Mouse (Mus musculus) testis, adult 2 months (tissue): Measurements from ENCODE around the gene Stpg3. TPM values are rescaled to one million over a fixed set of nuclear protein-coding genes. Genes with fewer than 3 reads are reported as not detected.

Source experiments
- H3K27ac ChIP-seq: fragments of 200-500 bp; 2 replicates; pipeline ENCODE4 v1.5.1; 2012; ENCODE audit warnings: low read depth, low read length; ENCODE audit not compliant: control insufficient read depth, insufficient read depth
- H3K27me3 ChIP-seq: fragments of 200-500 bp; 2 replicates; pipeline ENCODE4 v1.6.1; 2012; ENCODE audit warnings: mild to moderate bottlenecking, low read length, moderate library complexity; ENCODE audit not compliant: control insufficient read depth, insufficient read depth
- H3K36me3 ChIP-seq: fragments of 200-500 bp; 2 replicates; pipeline ENCODE4 v1.6.1; 2012; ENCODE audit warnings: mild to moderate bottlenecking, low read length; ENCODE audit not compliant: control insufficient read depth, insufficient read depth
- H3K4me1 ChIP-seq: fragments of 200-500 bp; 2 replicates; pipeline ENCODE4 v1.6.1; 2012; ENCODE audit warnings: low read length; ENCODE audit not compliant: control insufficient read depth, insufficient read depth
- H3K4me3 ChIP-seq: fragments of 200-500 bp; 2 replicates; pipeline ENCODE4 v1.5.1; 2012; ENCODE audit warnings: low read depth, mild to moderate bottlenecking, low read length, moderate library complexity, mixed read lengths; ENCODE audit not compliant: control insufficient read depth
- CTCF ChIP-seq: fragments of 200-500 bp; IDR thresholded peaks from 2 replicates; pipeline ENCODE4 v1.5.1; 2012; ENCODE audit warnings: low read depth, mild to moderate bottlenecking, inconsistent platforms, low read length, moderate library complexity; ENCODE audit not compliant: control insufficient read depth, insufficient read depth, insufficient replicate concordance
- POLR2A ChIP-seq: fragments of 200-500 bp; IDR thresholded peaks from 2 replicates; pipeline ENCODE4 v1.6.1; 2012; ENCODE audit warnings: low read depth, mild to moderate bottlenecking, inconsistent platforms, low read length, moderate library complexity; ENCODE audit not compliant: control insufficient read depth
- polyA plus RNA-seq: library from polyadenylated mRNA; depleted of rRNA; stranded (reverse); fragments of >200 nt; gene quantifications from 2 replicates; pipeline ENCODE4 v1.2.3, GENCODE M21; 2012; rRNA removed

Gene Stpg3
- polyA plus RNA-seq, 1 experiment, result 247 TPM

GRCm38 (mm10) chr2:25169778-25170177 is 44.7 kb downstream of the Stpg3 start:
- H3K4me1 ChIP-seq, result peaks cover 21% of the 10 kb centered on the region
- H3K27ac ChIP-seq, result no peak overlapping the region
- H3K36me3 ChIP-seq, result no peaks in the 10 kb centered on the region
- no peaks in the 10 kb centered on the region for H3K27me3 ChIP-seq
- TF ChIP-seq POLR2A (no peak), CTCF (no peak)
- no peak overlapping the region for H3K4me3 ChIP-seq

- Histone ChIP-seq H3K27me3 (no peaks in the 10 kb centered on the region), H3K36me3 (no peaks in the 10 kb centered on the region), H3K4me3 (no peak overlapping the region), H3K4me1 (peaks cover 21% of the 10 kb centered on the region), H3K27ac (no peak overlapping the region)
- no peak for TF ChIP-seq POLR2A
- TF ChIP-seq CTCF, result no peak
Observed at GRCm38 (mm10) chr2:25168665-25168978, 45.8 kb downstream of the Stpg3 start.

GRCm38 (mm10) chr2:25167919-25168664 is 46.3 kb downstream of the Stpg3 start:
- H3K27me3 ChIP-seq, result no peaks in the 10 kb centered on the region
- TF ChIP-seq CTCF (no peak), POLR2A (no peak)
- H3K4me3 ChIP-seq, result peak overlapping the region; percentile 69
- H3K4me1 ChIP-seq, result peaks cover 21% of the 10 kb centered on the region
- no peak overlapping the region; the same call in 1 of the 2 replicates for H3K27ac ChIP-seq
- no peaks in the 10 kb centered on the region for H3K36me3 ChIP-seq

GRCm38 (mm10) chr2:25167481-25167880 is 47.0 kb downstream of the Stpg3 start:
- no peak overlapping the region for H3K27ac ChIP-seq
- peaks cover 21% of the 10 kb centered on the region for H3K4me1 ChIP-seq
- peak overlapping the region; percentile 69 for H3K4me3 ChIP-seq
- H3K36me3 ChIP-seq, result no peaks in the 10 kb centered on the region
- no peak for TF ChIP-seq CTCF
- no peak for TF ChIP-seq POLR2A
- H3K27me3 ChIP-seq, result no peaks in the 10 kb centered on the region

Other genes starting within 250 kb of the Stpg3 start
- gene Mrpl41, start 239.5 kb downstream of the Stpg3 start, polyA plus RNA-seq, result 41.0 and 45.1 TPM in 2 replicates
- 50.8 and 58.7 TPM in 2 replicates for gene Pnpla7, start 238.6 kb downstream of the Stpg3 start, polyA plus RNA-seq
- gene Nsmf, start 160.3 kb downstream of the Stpg3 start, polyA plus RNA-seq, result 69.1 and 78.2 TPM in 2 replicates
- 0.48 TPM in 2 replicates for gene Entpd8, start 134.3 kb downstream of the Stpg3 start, polyA plus RNA-seq
- 0.14 and 0.25 TPM in 2 replicates for gene Noxa1, start 119.5 kb downstream of the Stpg3 start, polyA plus RNA-seq
- 3.8 and 4.0 TPM in 2 replicates for gene Nrarp, start 33.9 kb downstream of the Stpg3 start, polyA plus RNA-seq
- 0.98 and 1.3 TPM in 2 replicates for gene Tor4a, start 17.8 kb downstream of the Stpg3 start, polyA plus RNA-seq
- gene Nelfb, start 3.1 kb downstream of the Stpg3 start, polyA plus RNA-seq, result 20.7 and 24.9 TPM in 2 replicates
- gene Fam166a, start 4.1 kb upstream of the Stpg3 start, polyA plus RNA-seq, result 552 and 576 TPM in 2 replicates
- 2,564 and 2,638 TPM in 2 replicates for gene Tubb4b, start 10.1 kb upstream of the Stpg3 start, polyA plus RNA-seq
- gene Slc34a3, start 19.7 kb upstream of the Stpg3 start, polyA plus RNA-seq, result 0.48 and 0.55 TPM in 2 replicates
- gene Rnf224, start 22.1 kb upstream of the Stpg3 start, polyA plus RNA-seq, result 0.05 TPM in 1 of 2 replicates, not detected in the other
- gene Rnf208, start 27.6 kb upstream of the Stpg3 start, polyA plus RNA-seq, result 7.4 and 8.1 TPM in 2 replicates
- 0.12 and 0.31 TPM in 2 replicates for gene Cysrt1, start 27.8 kb upstream of the Stpg3 start, polyA plus RNA-seq
- 7.0 and 7.9 TPM in 2 replicates for gene AL732309.1, start 32.2 kb upstream of the Stpg3 start, polyA plus RNA-seq
- 63.3 and 69.3 TPM in 2 replicates for gene Tmem203, start 40.8 kb upstream of the Stpg3 start, polyA plus RNA-seq
- gene Tprn, start 48.0 kb upstream of the Stpg3 start, polyA plus RNA-seq, result 357 and 363 TPM in 2 replicates
- 54.9 and 64.2 TPM in 2 replicates for gene Ssna1, start 57.8 kb upstream of the Stpg3 start, polyA plus RNA-seq
- gene Anapc2, start 57.8 kb upstream of the Stpg3 start, polyA plus RNA-seq, result 29.3 and 32.3 TPM in 2 replicates
- gene Tmem210, start 73.5 kb upstream of the Stpg3 start, polyA plus RNA-seq, result 830 and 870 TPM in 2 replicates
- gene Lrrc26, start 75.3 kb upstream of the Stpg3 start, polyA plus RNA-seq, result 3.5 and 4.3 TPM in 2 replicates
- gene Grin1, start 104.5 kb upstream of the Stpg3 start, polyA plus RNA-seq, result 0.38 and 0.75 TPM in 2 replicates
- 25.4 and 29.3 TPM in 2 replicates for gene Man1b1, start 117.7 kb upstream of the Stpg3 start, polyA plus RNA-seq
- gene Dpp7, start 141.7 kb upstream of the Stpg3 start, polyA plus RNA-seq, result 4.0 and 5.0 TPM in 2 replicates
- 1.7 and 2.2 TPM in 2 replicates for gene Uap1l1, start 151.0 kb upstream of the Stpg3 start, polyA plus RNA-seq
- 1.1 and 1.3 TPM in 2 replicates for gene Sapcd2, start 157.7 kb upstream of the Stpg3 start, polyA plus RNA-seq
- gene Entpd2, start 181.2 kb upstream of the Stpg3 start, polyA plus RNA-seq, result 6.2 and 6.5 TPM in 2 replicates
- 13.6 and 15.9 TPM in 2 replicates for gene Npdc1, start 184.7 kb upstream of the Stpg3 start, polyA plus RNA-seq
- gene Fut7, start 208.6 kb upstream of the Stpg3 start, polyA plus RNA-seq, result 0.10 TPM in 1 of 2 replicates, not detected in the other
- 17.3 and 18.3 TPM in 2 replicates for gene Abca2, start 214.1 kb upstream of the Stpg3 start, polyA plus RNA-seq
- 0.78 and 11.8 TPM in 2 replicates for gene Clic3, start 242.2 kb upstream of the Stpg3 start, polyA plus RNA-seq
- 34.3 and 35.8 TPM in 2 replicates for gene Paxx, start 246.5 kb upstream of the Stpg3 start, polyA plus RNA-seq